Mouse (Mus musculus) heart, postnatal 25 days (tissue): ENCODE measurements around the gene C2cd5. TPM values are rescaled to one million over a fixed set of nuclear protein-coding genes. Genes with fewer than 3 reads are reported as not detected.
"Not testable (repeated sequence)": the region's sequence is repeated elsewhere in the genome, so short reads cannot be mapped to it uniquely, and the experiment has no call there.

Experiments
- DNase-seq: peaks from one replicate; pipeline ENCODE4 v3.0.0; 2022; ENCODE audit warnings: low spot score
- intact Hi-C: fragments of 180-260 bp; cut with DNase I; formaldehyde crosslinking; loops from one replicate; pipeline ENCODE4 v1.15.1; 2025
- total RNA-seq, 2 experiments: library from RNA; stranded (reverse); gene quantifications; 2 replicates each; pipeline ENCODE4 v1.2.3; 2021

C2cd5 gene
- total RNA-seq: 10 to 100 TPM; 15.4 to 16.7 TPM

- intact Hi-C loops: loop anchor here (2.0 kb wide), 1 partner anchor 67 kb away; the partner anchor contains the start of gene Etnk1
- DNase-seq: peak; percentile 94
These were observed at the start of gene C2cd5 for GRCm38 (mm10) chr6:143099681-143100382. C2cd5 (minus strand) TSS chr6:143100141.

- DNase-seq: no peak
These were observed 48.9 kb upstream of the C2cd5 start for GRCm38 (mm10) chr6:143148868-143149267.

GRCm38 (mm10) chr6:143146756-143147155 lies 46.8 kb upstream of the C2cd5 start:
- DNase-seq: peak; percentile 10
- intact Hi-C loops: no loop called here

More at GRCm38 (mm10) chr6:143148868-143149267, 48.9 kb upstream of the C2cd5 start:
- intact Hi-C loops: no loop called here

DNA sequence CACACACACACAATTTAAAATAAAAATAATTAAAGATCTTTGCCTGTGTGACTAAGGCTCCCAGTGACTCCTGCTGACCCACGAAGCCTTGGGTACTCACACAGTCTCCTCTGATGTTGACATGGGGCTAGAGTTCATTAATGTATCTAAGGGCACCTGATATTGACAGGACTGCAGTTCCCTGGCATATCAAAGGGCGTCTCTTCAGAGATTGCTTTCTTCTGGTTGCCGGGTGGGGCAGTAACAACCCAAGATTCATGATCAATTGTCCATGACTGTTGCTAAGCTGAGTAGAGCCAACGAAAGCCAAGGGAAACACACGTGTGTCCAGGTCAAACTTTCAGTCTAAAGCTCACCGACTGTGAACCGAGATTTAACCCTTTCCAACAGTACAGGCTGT lies 45.1 kb upstream of the C2cd5 start:
- intact Hi-C loops: no loop called here
- DNase-seq: no peak

DNA sequence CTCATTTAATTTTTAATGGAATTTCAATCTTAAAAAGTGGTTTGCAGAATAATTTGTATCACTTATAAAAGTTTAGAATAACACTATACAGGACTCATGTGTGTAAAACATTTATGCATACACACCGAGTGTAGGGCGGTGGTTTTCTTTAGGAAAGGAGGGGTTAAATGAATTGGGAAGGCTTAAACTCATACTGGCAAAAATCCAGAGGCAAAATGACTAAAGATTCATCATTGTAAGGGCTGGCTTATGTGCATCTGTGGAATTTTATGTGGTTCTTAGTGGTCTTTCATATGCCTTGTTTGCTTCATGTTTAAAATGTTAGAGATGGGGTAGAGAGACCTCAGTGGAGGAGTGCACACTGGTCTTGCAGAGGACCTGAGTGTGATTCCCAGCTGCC lies 44.6 kb upstream of the C2cd5 start:
- no peak for DNase-seq
- intact Hi-C loops: no loop called here

DNA sequence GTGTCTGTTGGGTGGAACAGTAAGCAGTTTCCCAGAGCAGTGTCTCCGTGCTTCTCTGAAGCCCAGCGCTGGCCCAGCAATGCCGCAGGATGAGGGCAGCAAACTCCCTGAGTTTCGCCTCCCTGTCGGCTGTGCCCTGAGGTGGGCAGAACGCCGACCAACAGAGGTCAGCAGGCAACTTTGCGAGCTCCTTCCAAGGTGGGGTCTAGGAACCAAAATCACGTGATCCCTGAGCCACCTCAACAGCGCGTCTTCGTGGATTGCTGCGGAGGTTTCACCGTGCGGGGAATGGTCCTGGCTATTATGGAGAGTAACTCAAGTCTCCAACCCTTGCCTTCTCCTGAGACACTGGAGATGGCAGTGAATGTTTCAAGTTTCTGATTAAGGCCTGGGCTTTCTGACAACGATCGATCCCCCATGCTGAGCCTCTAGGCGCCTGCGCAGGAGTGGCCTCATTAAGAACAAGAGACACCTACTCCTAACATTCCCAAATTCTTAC lies 43.9 kb upstream of the C2cd5 start:
- DNase-seq: no peak
- intact Hi-C loops: no loop called here

DNA sequence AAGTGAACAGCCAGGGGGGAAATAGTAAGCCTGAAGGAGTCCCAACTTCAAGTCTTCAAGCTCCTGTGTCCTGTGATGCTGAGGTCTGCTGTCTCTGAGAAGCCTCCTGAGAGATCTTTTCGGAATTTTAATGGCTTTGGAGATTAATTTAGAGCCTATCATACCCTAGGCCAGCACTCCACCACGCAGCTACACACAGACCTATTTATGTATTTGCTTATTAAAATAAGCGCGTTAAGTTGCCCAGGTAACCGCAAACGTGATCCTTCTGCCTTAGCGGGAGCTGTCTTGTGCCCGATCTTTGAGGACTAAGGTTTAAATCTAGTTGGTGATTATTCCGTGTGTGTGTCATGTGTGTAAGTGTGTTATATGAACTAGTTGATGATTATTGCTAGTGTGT lies 43.4 kb upstream of the C2cd5 start:
- no peak for DNase-seq
- intact Hi-C loops: no loop called here

DNA sequence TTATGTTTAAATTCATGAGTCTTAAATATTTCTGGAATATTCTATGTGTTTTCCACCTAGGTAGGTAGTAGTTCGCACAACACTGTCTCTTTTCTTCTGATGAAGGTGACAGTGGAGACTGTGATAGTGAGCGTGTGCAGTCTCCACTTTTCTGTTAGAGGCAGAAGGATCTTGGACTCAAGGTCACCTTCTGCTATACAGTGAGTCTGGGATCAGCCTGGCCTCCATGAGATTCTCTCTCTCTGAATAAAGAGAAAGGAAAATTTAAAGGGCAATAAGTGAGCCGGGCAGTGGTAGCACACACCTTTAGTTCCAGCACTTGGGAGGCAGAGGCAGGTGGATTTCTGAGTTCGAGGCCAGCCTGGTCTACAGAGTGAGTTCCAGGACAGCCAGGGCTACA lies 42.9 kb upstream of the C2cd5 start:
- intact Hi-C loops: no loop called here
- DNase-seq: no peak

DNA sequence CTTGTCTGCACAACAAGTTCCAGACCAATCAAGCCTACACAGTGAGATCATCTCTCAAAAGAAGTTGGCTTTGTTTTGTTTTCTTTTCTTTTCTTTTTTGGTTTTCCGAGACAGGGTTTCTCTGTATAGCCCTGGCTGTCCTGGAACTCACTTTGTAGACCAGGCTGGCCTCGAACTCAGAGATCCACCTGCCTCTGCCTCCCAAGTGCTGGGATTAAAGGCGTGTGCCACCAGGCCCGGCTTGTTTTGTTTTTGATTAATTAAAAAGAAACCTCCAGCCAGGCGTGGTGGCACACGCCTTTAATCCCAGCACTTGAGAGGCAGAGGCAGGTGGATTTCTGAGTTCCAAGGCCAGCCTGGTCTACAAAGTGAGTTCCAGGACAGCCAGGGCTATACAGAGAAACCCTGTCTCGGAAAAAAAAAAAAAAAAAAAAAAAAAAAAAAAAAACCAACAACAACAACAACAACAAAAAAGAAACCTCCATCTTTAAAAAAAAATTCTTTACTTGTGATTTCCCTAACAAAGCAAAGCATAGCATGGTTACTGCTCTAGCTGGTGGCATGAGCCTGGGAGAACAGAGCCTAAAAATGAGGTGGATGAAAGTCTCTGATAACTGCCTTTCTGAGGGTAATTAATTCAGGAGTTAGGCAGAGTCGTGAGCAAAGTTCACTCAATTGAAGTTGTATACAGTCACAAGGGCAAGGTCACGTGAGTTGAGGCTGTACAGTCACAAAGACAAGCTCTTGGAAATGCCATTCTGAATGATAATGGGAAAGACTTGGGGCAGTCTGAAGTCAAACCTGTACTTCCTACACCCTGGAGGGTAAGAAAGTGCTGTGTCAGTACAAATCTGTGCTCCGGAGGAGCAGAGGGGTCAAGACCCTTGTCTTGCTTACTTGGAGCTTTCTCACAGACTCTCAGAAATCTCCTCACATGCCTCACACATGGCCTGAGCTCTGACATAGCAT lies 42.0 kb upstream of the C2cd5 start:
- intact Hi-C loops, DNase-seq: not testable (repeated sequence)

DNA sequence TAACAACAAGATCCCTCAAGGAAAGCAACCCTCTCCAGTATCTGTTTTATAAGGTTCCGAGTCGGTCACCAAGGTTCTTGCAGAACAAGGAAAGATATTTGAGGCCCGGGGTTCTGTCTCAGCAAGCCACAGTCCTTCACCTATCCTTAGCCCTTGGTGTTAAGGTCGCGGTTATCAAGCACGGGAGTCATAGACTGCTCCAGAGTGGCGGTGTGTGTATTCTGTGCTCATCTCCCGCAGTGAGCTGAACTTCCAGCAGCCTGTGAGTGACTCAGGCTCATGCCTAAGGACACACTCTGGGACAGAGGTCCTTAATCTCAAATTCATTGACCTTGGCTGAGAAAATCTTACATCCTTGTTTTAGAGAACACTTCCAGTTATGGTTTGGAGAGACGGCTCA lies 40.9 kb upstream of the C2cd5 start:
- intact Hi-C loops: no loop called here

GRCm38 (mm10) chr6:143139417-143139816 lies 39.5 kb upstream of the C2cd5 start:
- intact Hi-C loops: no loop called here
- no peak for DNase-seq

More for the DNA sequence above, 40.9 kb upstream of the C2cd5 start:
- DNase-seq: no peak

DNA sequence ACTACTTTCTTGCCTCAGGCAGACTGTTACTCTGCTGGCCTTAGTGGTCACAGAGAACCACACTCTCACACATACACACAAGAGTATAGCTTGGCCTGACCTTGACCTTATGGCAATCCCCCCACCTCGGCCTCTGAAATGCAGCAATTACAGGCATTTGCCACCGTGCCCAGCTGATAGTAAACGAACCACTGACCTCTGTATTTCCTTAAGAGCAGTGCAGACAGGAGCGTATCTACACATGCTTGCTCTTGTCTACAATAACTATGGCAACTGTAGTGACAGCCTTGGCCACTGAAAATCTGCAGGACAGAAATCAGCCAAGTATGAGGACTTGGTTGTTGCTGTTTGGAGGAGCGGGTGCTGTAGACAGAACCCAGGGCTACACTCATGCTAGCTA lies 37.4 kb upstream of the C2cd5 start:
- intact Hi-C loops: no loop called here
- no peak for DNase-seq

- intact Hi-C loops: no loop called here
- no peak for DNase-seq
These were observed 36.7 kb upstream of the C2cd5 start for GRCm38 (mm10) chr6:143136688-143137087.

DNA sequence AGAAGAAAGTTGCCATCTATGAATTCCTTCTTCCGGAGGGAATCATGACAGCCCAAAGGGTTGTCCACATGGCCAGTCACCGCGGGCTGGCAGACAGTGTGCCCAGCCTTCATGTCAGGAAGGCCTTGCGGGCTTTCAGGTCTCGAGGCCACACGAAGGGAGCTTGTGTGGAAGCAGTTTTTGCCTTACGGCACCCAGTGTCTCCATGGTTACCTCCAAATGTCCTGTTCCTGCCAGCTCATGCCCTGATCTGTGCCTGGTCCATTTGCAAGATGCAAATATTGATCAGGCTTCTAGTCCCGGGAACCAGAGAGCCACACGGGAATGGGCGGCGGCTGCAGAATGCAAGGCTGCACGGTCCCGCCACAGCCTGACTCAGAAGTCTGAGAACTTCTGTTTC lies 35.2 kb upstream of the C2cd5 start:
- intact Hi-C loops: no loop called here
- DNase-seq: no peak

- DNase-seq: no peak
- intact Hi-C loops: no loop called here
These were observed 33.2 kb upstream of the C2cd5 start for GRCm38 (mm10) chr6:143133150-143133549.

DNA sequence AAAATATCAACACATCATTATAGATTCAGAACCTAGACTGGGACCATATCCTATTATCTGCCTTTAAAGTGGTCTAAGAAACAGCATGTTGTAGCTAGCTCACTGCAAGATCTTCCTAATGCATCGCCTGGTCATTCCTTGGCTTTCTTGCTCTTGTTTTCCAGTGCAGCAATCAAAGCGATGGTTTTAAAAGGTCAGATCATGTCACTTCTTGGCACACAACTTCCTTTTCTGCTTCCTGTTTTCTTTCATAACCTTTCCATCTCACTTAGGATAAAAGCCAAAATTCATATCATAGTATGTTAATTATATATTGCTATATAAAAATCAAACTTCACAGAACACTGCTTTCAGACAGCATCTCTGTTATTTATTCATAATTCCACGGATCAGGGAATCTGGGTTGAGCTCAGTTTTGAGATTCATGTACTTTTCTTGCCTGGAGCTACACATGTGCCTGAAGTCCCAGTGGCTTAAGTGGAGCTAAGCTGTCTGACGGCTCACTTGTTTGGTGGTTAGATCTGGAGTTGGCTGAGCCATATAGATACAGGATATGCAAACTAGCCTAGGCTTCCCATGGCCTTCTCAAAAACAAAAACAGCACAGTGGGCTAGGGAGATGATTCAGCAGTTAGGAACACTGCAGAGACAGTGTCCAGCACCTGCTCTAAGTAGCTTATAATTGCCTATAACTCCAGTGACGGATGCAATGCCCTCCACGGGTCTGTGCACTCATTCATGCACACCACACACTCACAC lies 32.1 kb upstream of the C2cd5 start:
- intact Hi-C loops: no loop called here
- DNase-seq: no peak

GRCm38 (mm10) chr6:143130411-143130810 lies 30.5 kb upstream of the C2cd5 start:
- no peak for DNase-seq
- intact Hi-C loops: no loop called here

DNA sequence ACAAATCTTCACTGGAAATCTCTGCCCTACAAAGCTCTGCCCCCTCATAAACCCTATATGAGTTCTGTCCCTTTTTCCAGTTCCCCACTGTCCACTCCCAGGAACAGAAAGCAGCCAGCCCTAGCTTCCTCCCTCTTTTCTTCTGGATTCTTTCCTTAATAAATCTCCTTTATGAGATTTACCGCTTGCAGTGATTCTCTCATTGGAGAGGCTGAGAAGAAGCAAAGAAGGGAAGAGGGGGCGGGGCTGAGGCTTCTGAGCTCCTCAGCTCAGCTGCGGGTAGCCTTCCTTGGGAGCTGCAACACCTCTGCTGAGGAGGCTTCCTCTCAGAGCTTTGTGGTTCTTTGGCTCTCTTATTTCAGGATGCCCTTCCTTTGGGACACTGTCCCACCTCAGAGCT lies 30.0 kb upstream of the C2cd5 start:
- intact Hi-C loops: no loop called here
- DNase-seq: no peak

DNA sequence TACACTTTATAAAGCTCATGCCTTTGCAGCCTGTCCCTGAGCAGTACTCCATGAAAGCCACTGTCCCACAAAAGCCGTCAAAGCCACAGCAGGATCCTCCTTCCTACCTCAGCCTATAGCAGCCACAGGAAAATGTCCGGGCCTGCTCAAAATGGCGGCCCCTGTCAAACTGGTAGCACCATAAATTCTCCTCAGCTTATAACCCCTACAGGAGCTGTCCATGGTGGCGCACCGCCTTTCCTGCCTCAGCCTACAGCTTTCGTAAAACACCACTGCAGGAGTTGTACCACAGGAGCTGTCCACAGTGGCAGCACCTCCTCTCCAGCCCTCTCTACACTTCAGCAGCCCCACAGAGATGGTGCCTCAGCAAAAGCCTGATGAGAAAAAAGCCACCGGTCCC lies 29.5 kb upstream of the C2cd5 start:
- no peak for DNase-seq
- intact Hi-C loops: no loop called here

GRCm38 (mm10) chr6:143125721-143126120 lies 25.8 kb upstream of the C2cd5 start:
- intact Hi-C loops: no loop called here
- DNase-seq: no peak
